In the genomic region with DNA sequence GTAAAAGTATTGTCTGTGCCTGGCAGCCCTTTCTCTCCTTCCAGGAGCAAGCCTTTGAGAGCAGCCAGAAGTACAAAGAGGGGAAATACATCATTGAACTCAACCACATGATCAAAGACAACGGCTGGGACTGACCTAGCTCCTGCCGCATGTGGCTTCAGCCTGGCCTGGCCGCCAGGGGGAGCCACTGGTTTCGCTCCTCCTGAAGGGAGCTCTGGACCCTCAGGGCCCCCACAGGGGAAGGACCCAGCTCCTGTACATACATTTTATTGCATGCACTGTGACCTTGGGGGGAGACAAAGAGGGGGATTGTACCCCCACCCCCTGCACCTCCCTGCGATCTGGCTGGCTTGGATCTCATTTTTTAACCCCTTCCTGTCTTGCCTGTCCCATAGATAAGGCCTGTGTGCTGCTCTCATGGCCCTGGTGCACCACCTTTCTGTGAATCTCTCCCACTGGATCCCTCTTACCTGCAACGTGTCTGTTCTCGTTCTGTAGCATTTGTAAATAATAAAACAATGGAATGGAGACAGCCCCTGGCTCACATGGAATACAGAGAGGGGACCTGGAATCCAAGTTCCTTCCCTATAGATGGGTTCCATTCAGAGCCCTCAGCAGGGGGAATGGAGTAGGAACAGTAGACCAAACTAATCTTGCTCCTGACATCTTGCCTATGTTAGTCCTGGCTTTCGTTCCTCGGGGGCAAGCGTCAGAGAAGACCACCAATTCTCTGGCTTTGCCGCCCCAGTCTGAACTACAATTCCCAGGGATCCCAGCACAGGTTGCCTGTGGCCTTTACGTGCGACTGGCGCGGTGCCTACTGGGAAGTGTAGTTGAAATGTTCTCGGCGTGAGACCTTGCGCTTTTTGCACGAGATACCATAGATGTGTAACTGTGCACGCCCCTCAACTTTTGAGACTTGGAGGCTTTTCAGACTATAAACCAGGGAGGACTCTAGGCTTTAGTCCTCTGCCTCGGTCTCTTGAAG, we compare ENCODE assay signal across 8 mouse cellular contexts. TPM values are rescaled to one million over a fixed set of nuclear protein-coding genes. Genes with fewer than 3 reads are reported as not detected.
DNase-seq lines count a peak whose midpoint lies in the region; ATAC-seq and TF ChIP-seq lines count a peak whose summit lies in the region.

No protein-coding gene starts in this region.

- H3K27me3 ChIP-seq in heart, embryonic 12.5 days (replicated peaks), result no peaks in the 10 kb centered on the region
- no peaks in the 10 kb centered on the region for H3K27me3 ChIP-seq in kidney, embryonic 16.5 days (ENCODE audit: insufficient read depth, low read length)
- H3K27me3 ChIP-seq in liver, embryonic 15.5 days, result no peaks in the 10 kb centered on the region
- no peaks in the 10 kb centered on the region for H3K27me3 ChIP-seq in neural tube, embryonic 11.5 days (ENCODE audit: control insufficient read depth, insufficient read depth, low read length)

- TF ChIP-seq POLR2A in bone marrow, adult 2 months (IDR thresholded peaks at IDR 0.05; ENCODE audit: borderline replicate concordance, control insufficient read depth, low read depth, low read length), result peak; percentile 27; the same call in 1 of the 2 replicates
- no peak; the same call in 1 of the 2 replicates for TF ChIP-seq POLR2A in embryonic fibroblast, embryonic 13.5 days (IDR thresholded peaks at IDR 0.05; ENCODE audit: low read depth, low read length)

- peaks cover 7% of the 10 kb centered on the region for H3K4me1 ChIP-seq in bone marrow, adult 2 months (ENCODE audit: control insufficient read depth, insufficient read depth, low read length)
- H3K4me1 ChIP-seq in embryonic fibroblast, embryonic 13.5 days (ENCODE audit: control insufficient read depth, insufficient read depth, low read length), result peaks cover 6% of the 10 kb centered on the region; the same call in 1 of the 2 replicates
- H3K4me1 ChIP-seq in heart, embryonic 12.5 days (replicated peaks), result peaks cover 45% of the 10 kb centered on the region
- peaks cover 43% of the 10 kb centered on the region for H3K4me1 ChIP-seq in kidney, embryonic 16.5 days (ENCODE audit: insufficient read depth, low read length)
- H3K4me1 ChIP-seq in liver, embryonic 15.5 days (replicated peaks), result peaks cover 73% of the 10 kb centered on the region
- H3K4me1 ChIP-seq in neural tube, embryonic 11.5 days (ENCODE audit: control insufficient read depth, insufficient read depth, low read length), result peaks cover 25% of the 10 kb centered on the region

- peak overlapping the region; percentile 91 for H3K4me2 ChIP-seq in heart, embryonic 12.5 days
- peak overlapping the region; percentile 84 for H3K4me2 ChIP-seq in kidney, embryonic 16.5 days (replicated peaks; ENCODE audit: low read depth, low read length)
- H3K4me2 ChIP-seq in liver, embryonic 15.5 days, result peak overlapping the region; percentile 86
- H3K4me2 ChIP-seq in neural tube, embryonic 11.5 days (ENCODE audit: low read depth), result peak overlapping the region; percentile 59

- H3K9me3 ChIP-seq in heart, embryonic 12.5 days (replicated peaks), result no peaks in the 10 kb centered on the region
- H3K9me3 ChIP-seq in kidney, embryonic 16.5 days (ENCODE audit: low read length), result no peaks in the 10 kb centered on the region
- no peaks in the 10 kb centered on the region for H3K9me3 ChIP-seq in liver, embryonic 15.5 days (replicated peaks)
- no peaks in the 10 kb centered on the region for H3K9me3 ChIP-seq in neural tube, embryonic 11.5 days (ENCODE audit: control insufficient read depth, low read length)

- peak; percentile 37 for ATAC-seq in CD4-positive, CD25-positive, alpha-beta regulatory T cell, adult 4 months
- ATAC-seq in heart, embryonic 12.5 days (ENCODE audit: insufficient number of reproducible peaks, low FRiP score), result peak; percentile 62
- peak; percentile 73 for ATAC-seq in kidney, embryonic 16.5 days (ENCODE audit: low FRiP score, low TSS enrichment)
- ATAC-seq in liver, embryonic 15.5 days (ENCODE audit: insufficient read depth), result peak; percentile 13; the same call in 1 of the 2 replicates
- ATAC-seq in neural tube, embryonic 11.5 days (ENCODE audit: insufficient read depth, low FRiP score, low TSS enrichment), result peak; percentile 65

- TF ChIP-seq CTCF in bone marrow, adult 2 months (IDR thresholded peaks at IDR 0.05; ENCODE audit: control insufficient read depth, insufficient read depth, low read length), result peak; percentile 91
- peak; percentile 67 for TF ChIP-seq CTCF in embryonic fibroblast, embryonic 13.5 days (IDR thresholded peaks at IDR 0.05; ENCODE audit: borderline replicate concordance, insufficient read depth, low read length)

- no peak overlapping the region for H3K27ac ChIP-seq in bone marrow, adult 2 months (ENCODE audit: control insufficient read depth, insufficient read depth, low read depth, low read length, poor library complexity)
- H3K27ac ChIP-seq in embryonic fibroblast, embryonic 13.5 days (ENCODE audit: insufficient read depth, low read length), result no peak overlapping the region
- 0 out of 2 replicates have a peak overlapping the region, but pooled peaks have one; percentile 26 for H3K27ac ChIP-seq in heart, embryonic 12.5 days (ENCODE audit: poor library complexity, severe bottlenecking)
- peak overlapping the region; percentile 56 for H3K27ac ChIP-seq in kidney, embryonic 16.5 days (ENCODE audit: low read length)
- H3K27ac ChIP-seq in liver, embryonic 15.5 days (replicated peaks), result peak overlapping the region; percentile 48; the same call in 1 of the 2 replicates
- peak overlapping the region; percentile 68 for H3K27ac ChIP-seq in neural tube, embryonic 11.5 days (ENCODE audit: low read depth, low read length)

- peak overlapping the region; percentile 70 for H3K9ac ChIP-seq in heart, embryonic 12.5 days
- peak overlapping the region; percentile 66 for H3K9ac ChIP-seq in kidney, embryonic 16.5 days (replicated peaks; ENCODE audit: low read length)
- peak overlapping the region; percentile 50 for H3K9ac ChIP-seq in liver, embryonic 15.5 days
- H3K9ac ChIP-seq in neural tube, embryonic 11.5 days (ENCODE audit: low read length), result peak overlapping the region; percentile 39

- peaks cover 32% of the 10 kb centered on the region for H3K36me3 ChIP-seq in heart, embryonic 12.5 days
- peaks cover 19% of the 10 kb centered on the region for H3K36me3 ChIP-seq in kidney, embryonic 16.5 days (ENCODE audit: insufficient read depth, low read length)
- peaks cover 42% of the 10 kb centered on the region for H3K36me3 ChIP-seq in liver, embryonic 15.5 days (replicated peaks)
- H3K36me3 ChIP-seq in neural tube, embryonic 11.5 days (ENCODE audit: control insufficient read depth, insufficient read depth, low read length), result peaks cover 6% of the 10 kb centered on the region

- 6% methylated on average over 21 of the region's 21 CpGs for WGBS in bone marrow, adult 2 months
- WGBS in heart, embryonic 12.5 days, result under 1% methylated on average over 21 of the region's 21 CpGs
- WGBS in kidney, embryonic 16.5 days, result under 1% methylated on average over 21 of the region's 21 CpGs
- under 1% methylated on average over 21 of the region's 21 CpGs for WGBS in liver, embryonic 15.5 days (ENCODE audit: insufficient replicate concordance)
- WGBS in neural tube, embryonic 11.5 days, result under 1% methylated on average over 21 of the region's 21 CpGs

- peak overlapping the region; percentile 25 for H3K4me3 ChIP-seq in bone marrow, adult 2 months (replicated peaks; ENCODE audit: control insufficient read depth, low read depth, low read length)
- peak overlapping the region; percentile 12; the same call in 1 of the 2 replicates for H3K4me3 ChIP-seq in embryonic fibroblast, embryonic 13.5 days (ENCODE audit: insufficient read depth, low read length)
- peak overlapping the region; percentile 46 for H3K4me3 ChIP-seq in heart, embryonic 12.5 days
- H3K4me3 ChIP-seq in kidney, embryonic 16.5 days (ENCODE audit: low read length), result peak overlapping the region; percentile 42
- H3K4me3 ChIP-seq in liver, embryonic 15.5 days (replicated peaks), result peak overlapping the region; percentile 55
- peak overlapping the region; percentile 28 for H3K4me3 ChIP-seq in neural tube, embryonic 11.5 days (ENCODE audit: low read depth, low read length)

- DNase-seq in neural tube, embryonic 11.5 days (ENCODE audit: low spot score), result peak; percentile 93
- DNase-seq in testis, postnatal 10 days (ENCODE audit: low spot score), result peak; percentile 95

RNA-seq across cellular contexts. Expression of gene Tbx6, which starts 1.0 kb away (rescaled TPM):
- polyA plus RNA-seq in CD4-positive, CD25-positive, alpha-beta regulatory T cell, adult 4 months (2017; shearing (Covaris generic)), result 1 to 10 TPM; 5.9 to 7.5 TPM
- 7.5 and 13.7 TPM in 2 replicates for polyA plus RNA-seq in bone marrow, adult 2 months (2011; ENCODE audit: insufficient read depth, insufficient read length, low replicate concordance, missing spikeins)
- polyA plus RNA-seq in embryonic fibroblast, embryonic 13.5 days (2011; ENCODE audit: insufficient read length, low read depth, missing spikeins), result 0.49 TPM in 1 of 2 replicates, not detected in the other
- 0.27 and 0.33 TPM in 2 replicates for polyA plus RNA-seq in heart, embryonic 12.5 days (2016; fragmentation: Nextera tagmentation; extraction: Ambion mirVana)
- 0.29 and 0.78 TPM in 2 replicates for polyA plus RNA-seq in kidney, embryonic 16.5 days (2015; fragmentation: Nextera tagmentation; extraction: Ambion mirVana)
- 0.50 and 0.79 TPM in 2 replicates for polyA plus RNA-seq in liver, embryonic 15.5 days (2015; fragmentation: Nextera tagmentation; extraction: Ambion mirVana)
- polyA plus RNA-seq in neural tube, embryonic 11.5 days (2014; fragmentation: Nextera tagmentation; extraction: Ambion mirVana), result 0.38 and 0.64 TPM in 2 replicates

RNA-seq across cellular contexts. Expression of gene Ypel3, which starts 3.5 kb away (rescaled TPM):
- 10 to 100 TPM; 58.4 to 83.8 TPM for polyA plus RNA-seq in CD4-positive, CD25-positive, alpha-beta regulatory T cell, adult 4 months (2017; shearing (Covaris generic))
- polyA plus RNA-seq in bone marrow, adult 2 months (2011; ENCODE audit: insufficient read depth, insufficient read length, low replicate concordance, missing spikeins), result 236 and 411 TPM in 2 replicates
- 58.8 and 62.2 TPM in 2 replicates for polyA plus RNA-seq in embryonic fibroblast, embryonic 13.5 days (2011; ENCODE audit: insufficient read length, low read depth, missing spikeins)
- polyA plus RNA-seq in heart, embryonic 12.5 days (2016; fragmentation: Nextera tagmentation; extraction: Ambion mirVana), result 74.8 and 78.7 TPM in 2 replicates
- 95.8 and 101 TPM in 2 replicates for polyA plus RNA-seq in kidney, embryonic 16.5 days (2015; fragmentation: Nextera tagmentation; extraction: Ambion mirVana)
- 103 and 119 TPM in 2 replicates for polyA plus RNA-seq in liver, embryonic 15.5 days (2015; fragmentation: Nextera tagmentation; extraction: Ambion mirVana)
- 115 and 121 TPM in 2 replicates for polyA plus RNA-seq in neural tube, embryonic 11.5 days (2014; fragmentation: Nextera tagmentation; extraction: Ambion mirVana)

RNA-seq across cellular contexts. Expression of gene Ppp4c, which starts 12.0 kb away (rescaled TPM):
- polyA plus RNA-seq in CD4-positive, CD25-positive, alpha-beta regulatory T cell, adult 4 months (2017; shearing (Covaris generic)), result 100 to 1,000 TPM; 139 to 140 TPM
- polyA plus RNA-seq in bone marrow, adult 2 months (2011; ENCODE audit: insufficient read depth, insufficient read length, low replicate concordance, missing spikeins), result 90.6 and 130 TPM in 2 replicates
- polyA plus RNA-seq in embryonic fibroblast, embryonic 13.5 days (2011; ENCODE audit: insufficient read length, low read depth, missing spikeins), result 106 and 118 TPM in 2 replicates
- polyA plus RNA-seq in heart, embryonic 12.5 days (2016; fragmentation: Nextera tagmentation; extraction: Ambion mirVana), result 181 and 192 TPM in 2 replicates
- 267 and 271 TPM in 2 replicates for polyA plus RNA-seq in kidney, embryonic 16.5 days (2015; fragmentation: Nextera tagmentation; extraction: Ambion mirVana)
- polyA plus RNA-seq in liver, embryonic 15.5 days (2015; fragmentation: Nextera tagmentation; extraction: Ambion mirVana), result 107 and 113 TPM in 2 replicates
- 318 and 344 TPM in 2 replicates for polyA plus RNA-seq in neural tube, embryonic 11.5 days (2014; fragmentation: Nextera tagmentation; extraction: Ambion mirVana)

RNA-seq across cellular contexts. Expression of gene Gdpd3, which starts 14.1 kb away (rescaled TPM):
- 10 to 100 TPM; 13.9 to 17.4 TPM for polyA plus RNA-seq in CD4-positive, CD25-positive, alpha-beta regulatory T cell, adult 4 months (2017; shearing (Covaris generic))
- 20.1 and 40.1 TPM in 2 replicates for polyA plus RNA-seq in bone marrow, adult 2 months (2011; ENCODE audit: insufficient read depth, insufficient read length, low replicate concordance, missing spikeins)
- 2.8 and 3.6 TPM in 2 replicates for polyA plus RNA-seq in embryonic fibroblast, embryonic 13.5 days (2011; ENCODE audit: insufficient read length, low read depth, missing spikeins)
- polyA plus RNA-seq in heart, embryonic 12.5 days (2016; fragmentation: Nextera tagmentation; extraction: Ambion mirVana), result 0.87 and 1.8 TPM in 2 replicates
- polyA plus RNA-seq in kidney, embryonic 16.5 days (2015; fragmentation: Nextera tagmentation; extraction: Ambion mirVana), result 1.8 and 2.0 TPM in 2 replicates
- 0.74 and 0.84 TPM in 2 replicates for polyA plus RNA-seq in liver, embryonic 15.5 days (2015; fragmentation: Nextera tagmentation; extraction: Ambion mirVana)
- 1.2 and 1.5 TPM in 2 replicates for polyA plus RNA-seq in neural tube, embryonic 11.5 days (2014; fragmentation: Nextera tagmentation; extraction: Ambion mirVana)

RNA-seq across cellular contexts. Expression of gene Fam57b, which starts 17.2 kb away (rescaled TPM):
- not detected for polyA plus RNA-seq in CD4-positive, CD25-positive, alpha-beta regulatory T cell, adult 4 months (2017; shearing (Covaris generic))
- polyA plus RNA-seq in bone marrow, adult 2 months (2011; ENCODE audit: insufficient read depth, insufficient read length, low replicate concordance, missing spikeins), result 1.9 TPM in 1 of 2 replicates, not detected in the other
- polyA plus RNA-seq in embryonic fibroblast, embryonic 13.5 days (2011; ENCODE audit: insufficient read length, low read depth, missing spikeins), result 0.37 and 1.2 TPM in 2 replicates
- polyA plus RNA-seq in heart, embryonic 12.5 days (2016; fragmentation: Nextera tagmentation; extraction: Ambion mirVana), result 0.17 and 0.45 TPM in 2 replicates
- polyA plus RNA-seq in kidney, embryonic 16.5 days (2015; fragmentation: Nextera tagmentation; extraction: Ambion mirVana), result 0.19 and 0.52 TPM in 2 replicates
- not detected in 2 replicates for polyA plus RNA-seq in liver, embryonic 15.5 days (2015; fragmentation: Nextera tagmentation; extraction: Ambion mirVana)
- polyA plus RNA-seq in neural tube, embryonic 11.5 days (2014; fragmentation: Nextera tagmentation; extraction: Ambion mirVana), result 14.3 and 14.4 TPM in 2 replicates

Comparison
In these comparisons a context has a peak if more than half of its experiments do, and no peak if none do; other contexts are left out.
1. ATAC-seq: peak in every context shown above with its lines; median percentile 73 in kidney, embryonic 16.5 days; 65 in neural tube, embryonic 11.5 days; 62 in heart, embryonic 12.5 days; 37 in CD4-positive, CD25-positive, alpha-beta regulatory T cell, adult 4 months; 13 in liver, embryonic 15.5 days.
2. H3K27ac ChIP-seq: peak in heart, embryonic 12.5 days (single experiment), kidney, embryonic 16.5 days (single experiment), liver, embryonic 15.5 days (single experiment) and neural tube, embryonic 11.5 days (single experiment); none in bone marrow, adult 2 months (single experiment) and embryonic fibroblast, embryonic 13.5 days (single experiment).
3. Peak in every context shown above with its lines, with median percentiles within 50 percentile points of each other: H3K4me3 ChIP-seq, H3K4me2 ChIP-seq and H3K9ac ChIP-seq.